Mouse (Mus musculus): ENCODE measurements around the gene Pdcd6ip. TPM values are rescaled to one million over a fixed set of nuclear protein-coding genes. Genes with fewer than 3 reads are reported as not detected.

The Pdcd6ip gene
- total RNA-seq, 2 experiments from 2014 or later = 66.6 to 68.6 TPM

GRCm38 (mm10) chr9:113633168-113633744 is 74.8 kb downstream of the Pdcd6ip start:
- intact Hi-C loops (cut with DNase I) = loop anchor here (10.0 kb wide), 1 partner anchor 188 kb away; no protein-coding TSS in a partner anchor

GRCm38 (mm10) chr9:113632350-113633043 is 75.6 kb downstream of the Pdcd6ip start:
- intact Hi-C loops (cut with DNase I) = loop anchor here (10.0 kb wide), 1 partner anchor 188 kb away; no protein-coding TSS in a partner anchor
- no peak for DNase-seq

More at GRCm38 (mm10) chr9:113633168-113633744, 74.8 kb downstream of the Pdcd6ip start:
- peak in 1 of 2 experiments; percentile 8 for DNase-seq

GRCm38 (mm10) chr9:113629632-113630031 is 78.4 kb downstream of the Pdcd6ip start:
- peak; percentile 11 to 54 for DNase-seq
- intact Hi-C loops (cut with DNase I) = loop anchor here (2.0 to 10.0 kb wide), 3 partner anchors 102 to 209 kb away; no protein-coding TSS in a partner anchor

GRCm38 (mm10) chr9:113629191-113629590 is 78.9 kb downstream of the Pdcd6ip start:
- no peak for DNase-seq
- intact Hi-C loops (cut with DNase I) = loop anchor here (2.0 to 5.0 kb wide), 2 partner anchors 102 to 208 kb away; no protein-coding TSS in a partner anchor

- intact Hi-C loops (cut with DNase I) = loop anchor here (2.0 to 5.0 kb wide), 2 partner anchors 101 to 208 kb away; no protein-coding TSS in a partner anchor
- DNase-seq = no peak
Observed at GRCm38 (mm10) chr9:113628780-113629179, 79.3 kb downstream of the Pdcd6ip start.

- no peak for DNase-seq
- intact Hi-C loops (cut with DNase I) = loop anchor here (5.0 kb wide), 1 partner anchor 99 kb away; no protein-coding TSS in a partner anchor
Observed at GRCm38 (mm10) chr9:113626730-113627129, 81.3 kb downstream of the Pdcd6ip start.

GRCm38 (mm10) chr9:113624086-113624485 is 84.0 kb downstream of the Pdcd6ip start:
- DNase-seq = no peak
- intact Hi-C loops (cut with DNase I) = no loop called here

- DNase-seq = no peak
- intact Hi-C loops (cut with DNase I) = no loop called here
Observed at GRCm38 (mm10) chr9:113617081-113617480, 91.0 kb downstream of the Pdcd6ip start.

GRCm38 (mm10) chr9:113610776-113611175 is 97.3 kb downstream of the Pdcd6ip start:
- intact Hi-C loops (cut with DNase I) = no loop called here
- no peak for DNase-seq

- intact Hi-C loops (cut with DNase I) = no loop called here
- DNase-seq = no peak
Observed at GRCm38 (mm10) chr9:113602140-113602539, 105.9 kb downstream of the Pdcd6ip start.

Other genes with a start within 250 kb of the Pdcd6ip start
- 10 to 100 TPM; 49.1 to 50.3 TPM for gene Clasp2, start 33.2 kb upstream of the Pdcd6ip start, total RNA-seq (2021)
- 10 to 100 TPM; 28.8 to 32.0 TPM for gene Ubp1, start 222.7 kb upstream of the Pdcd6ip start, total RNA-seq (2021)

Measured in heart, postnatal 14 days (tissue).